Comparison of ENCODE assay signal across 10 mouse cellular contexts in genomic region chr9:71663421-71664217, GRCm38 (mm10).
DNase-seq lines count a peak whose midpoint lies in the region; ATAC-seq lines count a peak whose summit lies in the region.
"Had no signal": no experiment of that assay in that cellular context is flagged by ENCODE, and none has a peak within 500 bp of the region (broad histone marks: within the 10 kb centered on the region; RNA-seq: fewer than 3 reads in every experiment).

No protein-coding gene starts in this region.

- H3K27ac ChIP-seq in forebrain, embryonic 10.5 days, result 0 out of 2 replicates have a peak overlapping the region, but pooled peaks have one; percentile 31
- H3K27ac ChIP-seq in forebrain, embryonic 12.5 days, result no peak overlapping the region
- H3K27ac ChIP-seq in heart, embryonic 16.5 days (ENCODE audit: low read length), result peak overlapping the region; percentile 54

- H3K27me3 ChIP-seq in forebrain, embryonic 10.5 days (ENCODE audit: poor library complexity, severe bottlenecking), result no peaks in the 10 kb centered on the region
- no peaks in the 10 kb centered on the region for H3K27me3 ChIP-seq in forebrain, embryonic 12.5 days
- H3K27me3 ChIP-seq in heart, embryonic 16.5 days (ENCODE audit: control insufficient read depth, insufficient read depth, low read length), result no peaks in the 10 kb centered on the region

- no peak overlapping the region for H3K9ac ChIP-seq in forebrain, embryonic 12.5 days
- no peak overlapping the region for H3K9ac ChIP-seq in heart, embryonic 16.5 days (ENCODE audit: low read length)

- H3K4me3 ChIP-seq in forebrain, embryonic 10.5 days, result no peak overlapping the region
- H3K4me3 ChIP-seq in forebrain, embryonic 12.5 days (replicated peaks), result no peak overlapping the region
- H3K4me3 ChIP-seq in heart, embryonic 16.5 days (ENCODE audit: low read length), result no peak overlapping the region
- H3K4me3 ChIP-seq: megakaryocyte, embryonic 14.5 days had no signal

- H3K9me3 ChIP-seq in forebrain, embryonic 10.5 days, result no peaks in the 10 kb centered on the region
- H3K9me3 ChIP-seq in forebrain, embryonic 12.5 days, result no peaks in the 10 kb centered on the region
- no peaks in the 10 kb centered on the region for H3K9me3 ChIP-seq in heart, embryonic 16.5 days (replicated peaks; ENCODE audit: control insufficient read depth, low read length)
- H3K9me3 ChIP-seq: megakaryocyte, embryonic 14.5 days had no signal

- WGBS in forebrain, embryonic 10.5 days, result 83% methylated on average over 11 of the region's 11 CpGs
- WGBS in forebrain, embryonic 12.5 days, result 64% methylated on average over 11 of the region's 11 CpGs
- WGBS in heart, embryonic 16.5 days, result 39% methylated on average over 11 of the region's 11 CpGs

- no peak overlapping the region for H3K4me2 ChIP-seq in forebrain, embryonic 12.5 days
- no peak overlapping the region for H3K4me2 ChIP-seq in heart, embryonic 16.5 days (ENCODE audit: low read depth, low read length)

- H3K4me1 ChIP-seq in forebrain, embryonic 10.5 days, result peaks cover 54% of the 10 kb centered on the region
- H3K4me1 ChIP-seq in forebrain, embryonic 12.5 days, result peaks cover 13% of the 10 kb centered on the region; the same call in 1 of the 2 replicates
- peaks cover 49% of the 10 kb centered on the region for H3K4me1 ChIP-seq in heart, embryonic 16.5 days (ENCODE audit: control insufficient read depth, insufficient read depth, low read length)

- no peak for DNase-seq in forebrain, embryonic 10.5 days (ENCODE audit: extremely low spot score, low spot score)
- DNase-seq in kidney, postnatal 4 days, result peak; percentile 62 to 78
- peak; percentile 16 for DNase-seq in retina, embryonic 14.5 days (ENCODE audit: low spot score)
- no peak for DNase-seq in ovary, postnatal 10 days (ENCODE audit: low spot score)
- no peak for DNase-seq in thymus, postnatal 36 days
- DNase-seq: B cell, adult 2 months had no signal

- H3K36me3 ChIP-seq in forebrain, embryonic 10.5 days (replicated peaks), result no peaks in the 10 kb centered on the region
- no peaks in the 10 kb centered on the region for H3K36me3 ChIP-seq in forebrain, embryonic 12.5 days (replicated peaks)
- no peaks in the 10 kb centered on the region for H3K36me3 ChIP-seq in heart, embryonic 16.5 days (ENCODE audit: control insufficient read depth, insufficient read depth)

- ATAC-seq in forebrain, embryonic 12.5 days (ENCODE audit: low FRiP score), result no peak
- ATAC-seq in heart, embryonic 16.5 days (replicated peaks; ENCODE audit: extremely low read depth, insufficient read depth, low FRiP score), result peak; percentile 23; the same call in 1 of the 2 replicates
- no peak for ATAC-seq in erythroblast, adult 5-6 weeks (replicated peaks; ENCODE audit: low FRiP score, poor library complexity, severe bottlenecking)

Comparison
In these comparisons a context has a peak if more than half of its experiments do, and no peak if none do; other contexts are left out.
1. DNase-seq: peak in kidney, postnatal 4 days (2 of 2) and retina, embryonic 14.5 days (single experiment); none in forebrain, embryonic 10.5 days (single experiment), ovary, postnatal 10 days (single experiment) and thymus, postnatal 36 days (0 of 2).